In genomic region chr3:119467723-119468122, GRCm38 (mm10) we compare ENCODE assay signal across 12 mouse cellular contexts.
DNase-seq lines count a peak whose midpoint lies in the region; ATAC-seq lines count a peak whose summit lies in the region.
"Had no signal": no experiment of that assay in that cellular context is flagged by ENCODE, and none has a peak within 500 bp of the region (broad histone marks: within the 10 kb centered on the region; RNA-seq: fewer than 3 reads in every experiment).

No protein-coding gene starts in this region.

- H3K4me1 ChIP-seq in midbrain, embryonic 14.5 days (ENCODE audit: control insufficient read depth, insufficient read depth, low read length), result no peaks in the 10 kb centered on the region
- H3K4me1 ChIP-seq in midbrain, embryonic 10.5 days, result peaks cover 14% of the 10 kb centered on the region

- H3K4me3 ChIP-seq in midbrain, embryonic 14.5 days (replicated peaks; ENCODE audit: low read depth, low read length), result no peak overlapping the region
- H3K4me3 ChIP-seq in midbrain, embryonic 10.5 days, result no peak overlapping the region
- H3K4me3 ChIP-seq: hindbrain, embryonic 10.5 days had no signal

- whole genome bisulfite sequencing in midbrain, embryonic 14.5 days, result 75% methylated on average over 2 of the region's 2 CpGs
- WGBS in midbrain, embryonic 10.5 days, result 80% methylated on average over 2 of the region's 2 CpGs

- peak; percentile 65 to 69 for DNase-seq in cerebellum, postnatal 10 days
- no peak for DNase-seq in cerebellum, adult 18-20 months
- DNase-seq in kidney, adult 9 months, result peak; percentile 8
- DNase-seq in kidney, adult 8-10 months, result no peak
- DNase-seq in midbrain, embryonic 14.5 days, result peak; percentile 40
- no peak for DNase-seq in midbrain, embryonic 10.5 days (ENCODE audit: low spot score)
- peak; percentile 17 for DNase-seq in retina, embryonic 14.5 days (ENCODE audit: low spot score)
- DNase-seq in Muller cell, postnatal 12 days (ENCODE audit: inconsistent ontology term), result no peak
- DNase-seq: B cell, adult 2 months; cerebellum, postnatal 36 days; thymus, adult 18-20 months had no signal

- no peak for ATAC-seq in midbrain, embryonic 14.5 days (ENCODE audit: low FRiP score, low TSS enrichment)

- no peak overlapping the region for H3K9ac ChIP-seq in midbrain, embryonic 14.5 days (replicated peaks; ENCODE audit: low read length)

- no peaks in the 10 kb centered on the region for H3K9me3 ChIP-seq in midbrain, embryonic 14.5 days (ENCODE audit: control insufficient read depth, low read length)
- H3K9me3 ChIP-seq in midbrain, embryonic 10.5 days (replicated peaks), result no peaks in the 10 kb centered on the region
- H3K9me3 ChIP-seq: hindbrain, embryonic 10.5 days had no signal

- no peaks in the 10 kb centered on the region for H3K36me3 ChIP-seq in midbrain, embryonic 14.5 days (ENCODE audit: control insufficient read depth, insufficient read depth, low read length)
- H3K36me3 ChIP-seq in midbrain, embryonic 10.5 days, result no peaks in the 10 kb centered on the region
- H3K36me3 ChIP-seq: hindbrain, embryonic 10.5 days had no signal

- H3K27me3 ChIP-seq in midbrain, embryonic 14.5 days (ENCODE audit: control insufficient read depth, insufficient read depth, low read length), result no peaks in the 10 kb centered on the region
- H3K27me3 ChIP-seq in midbrain, embryonic 10.5 days (ENCODE audit: low read depth, poor library complexity, severe bottlenecking), result peaks cover 64% of the 10 kb centered on the region

- H3K4me2 ChIP-seq in midbrain, embryonic 14.5 days (ENCODE audit: low read length), result no peak overlapping the region

- no peak overlapping the region for H3K27ac ChIP-seq in midbrain, embryonic 14.5 days (replicated peaks; ENCODE audit: low read depth, low read length)
- no peak overlapping the region for H3K27ac ChIP-seq in midbrain, embryonic 10.5 days (replicated peaks)
- H3K27ac ChIP-seq: hindbrain, embryonic 10.5 days had no signal

Comparison
In these comparisons a context has a peak if more than half of its experiments do, and no peak if none do; other contexts are left out.
1. DNase-seq: peak in cerebellum, postnatal 10 days (2 of 2), kidney, adult 9 months (single experiment), midbrain, embryonic 14.5 days (single experiment) and retina, embryonic 14.5 days (single experiment); none in cerebellum, adult 18-20 months (0 of 2), kidney, adult 8-10 months (0 of 2), midbrain, embryonic 10.5 days (single experiment) and Muller cell, postnatal 12 days (single experiment).